Mouse (Mus musculus): ENCODE results near the gene Efcc1. TPM values are rescaled to one million over a fixed set of nuclear protein-coding genes. Genes with fewer than 3 reads are reported as not detected.

Gene Efcc1
- polyA plus RNA-seq, 1 experiment from 2014 or later = 0.76 TPM

Other genes with a start within 250 kb of the Efcc1 start
- 3.9 and 4.3 TPM in 2 replicates for gene Arhgap25, start 197.6 kb upstream of the Efcc1 start, polyA plus RNA-seq (2014; fragmentation: Nextera tagmentation; extraction: Ambion mirVana)
- 1.2 and 1.5 TPM in 2 replicates for gene Prokr1, start 140.1 kb upstream of the Efcc1 start, polyA plus RNA-seq (2014; fragmentation: Nextera tagmentation; extraction: Ambion mirVana)
- gene Aplf, start 58.7 kb upstream of the Efcc1 start, polyA plus RNA-seq (2014; fragmentation: Nextera tagmentation; extraction: Ambion mirVana) = 8.4 and 8.7 TPM in 2 replicates
- 3.4 TPM in 2 replicates for gene Gp9, start 47.2 kb downstream of the Efcc1 start, polyA plus RNA-seq (2014; fragmentation: Nextera tagmentation; extraction: Ambion mirVana)
- gene Rab43, start 81.3 kb downstream of the Efcc1 start, polyA plus RNA-seq (2014; fragmentation: Nextera tagmentation; extraction: Ambion mirVana) = 8.0 and 8.4 TPM in 2 replicates
- gene Gm45140, start 104.9 kb downstream of the Efcc1 start, polyA plus RNA-seq (2014; fragmentation: Nextera tagmentation; extraction: Ambion mirVana) = 1.4 and 1.6 TPM in 2 replicates
- 16.5 and 20.0 TPM in 2 replicates for gene Isy1, start 107.9 kb downstream of the Efcc1 start, polyA plus RNA-seq (2014; fragmentation: Nextera tagmentation; extraction: Ambion mirVana)
- 742 and 747 TPM in 2 replicates for gene Cnbp, start 120.2 kb downstream of the Efcc1 start, polyA plus RNA-seq (2014; fragmentation: Nextera tagmentation; extraction: Ambion mirVana)
- 121 and 125 TPM in 2 replicates for gene Copg1, start 156.9 kb downstream of the Efcc1 start, polyA plus RNA-seq (2014; fragmentation: Nextera tagmentation; extraction: Ambion mirVana)
- 23.0 and 24.5 TPM in 2 replicates for gene Hmces, start 183.1 kb downstream of the Efcc1 start, polyA plus RNA-seq (2014; fragmentation: Nextera tagmentation; extraction: Ambion mirVana)